Mouse (Mus musculus) G1E (cell line): ENCODE measurements around the gene Chic1.

Source experiments
- CTCF ChIP-seq: IDR thresholded peaks from 2 replicates; pipeline ENCODE4 v1.5.1; 2012; ENCODE audit warnings: low read depth, low read length, inconsistent platforms, mixed read lengths
- GATA1 ChIP-seq: IDR thresholded peaks from 2 replicates; pipeline ENCODE4 v1.6.1; 2012; ENCODE audit warnings: borderline replicate concordance, low read length, inconsistent platforms, mixed read lengths
- POLR2AphosphoS5 ChIP-seq: IDR thresholded peaks from 2 replicates; pipeline ENCODE4 v1.6.1; 2012; ENCODE audit warnings: low read depth, low read length, inconsistent platforms; ENCODE audit not compliant: insufficient replicate concordance
- TAL1 ChIP-seq: conservative IDR thresholded peaks from 2 replicates; pipeline ENCODE4 v1.6.1; 2012; ENCODE audit warnings: low read depth, low read length, inconsistent platforms, mixed read lengths

DNA sequence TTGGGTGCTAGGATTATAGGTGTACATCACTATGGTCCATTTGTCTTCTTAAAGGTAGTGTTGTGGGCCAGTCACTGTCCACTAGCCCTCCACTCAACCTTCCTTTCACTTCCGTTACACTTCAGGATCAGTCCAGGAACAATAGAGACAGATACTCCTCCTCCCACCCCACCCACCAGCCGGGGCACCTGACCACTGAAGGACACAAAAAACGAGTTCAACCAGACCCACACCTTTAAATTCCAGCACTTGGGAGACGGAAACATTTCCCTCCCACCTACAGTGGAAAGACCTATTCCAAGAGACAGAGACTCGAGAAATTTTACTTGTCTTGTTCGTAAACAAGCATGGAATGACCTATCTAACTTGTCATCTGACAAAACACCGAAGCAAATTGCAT is 76.0 kb downstream of the Chic1 start:
- no peak for TF ChIP-seq CTCF
- TF ChIP-seq GATA1 = no peak
- TF ChIP-seq TAL1 = no peak
- no peak for TF ChIP-seq POLR2AphosphoS5
